In genomic region chr7:99906346-99906745, GRCm38 (mm10) we compare ENCODE assay signal across 22 mouse cellular contexts. TPM values are rescaled to one million over a fixed set of nuclear protein-coding genes. Genes with fewer than 3 reads are reported as not detected.
DNase-seq lines count a peak whose midpoint lies in the region; TF ChIP-seq lines count a peak whose summit lies in the region.
"Had no signal": no experiment of that assay in that cellular context is flagged by ENCODE, and none has a peak within 500 bp of the region (broad histone marks: within the 10 kb centered on the region; RNA-seq: fewer than 3 reads in every experiment).

No protein-coding gene starts in this region.

- peaks cover 78% of the 10 kb centered on the region for H3K4me1 ChIP-seq in thymus, adult 2 months (replicated peaks; ENCODE audit: control insufficient read depth, insufficient read depth, low read length)
- H3K4me1 ChIP-seq: forebrain, embryonic 10.5 days; hindbrain, embryonic 13.5 days had no signal

- no peak for DNase-seq in thymus, adult 2 months
- no peak for DNase-seq in thymus, postnatal 25 days
- peak; percentile 59 for DNase-seq in thymus, postnatal 4 days
- no peak for DNase-seq in thymus, postnatal 10 days (ENCODE audit: low spot score in 2 of 2)
- no peak for DNase-seq in kidney, postnatal 36 days
- DNase-seq: adrenal gland, postnatal 10 days; adrenal gland, postnatal 36 days; cerebellum, adult 18-20 months; cerebellum, adult 9-10 months; cerebellum, postnatal 14 days; forebrain, postnatal 0 days; gastrocnemius, postnatal 25 days; heart, adult 18-20 months; heart, postnatal 10 days; heart, postnatal 36 days had no signal

- H3K79me2 ChIP-seq in macrophage (ENCODE audit: inconsistent target): no peaks in the 10 kb centered on the region

- no peaks in the 10 kb centered on the region for H3K27me3 ChIP-seq in thymus, adult 2 months (ENCODE audit: control insufficient read depth, insufficient read depth, low read length)
- H3K27me3 ChIP-seq: heart, embryonic 12.5 days; heart, embryonic 15.5 days; hindbrain, embryonic 13.5 days; Patski had no signal

- TF ChIP-seq CTCF in thymus, adult 2 months (IDR thresholded peaks at IDR 0.05; ENCODE audit: borderline replicate concordance, control insufficient read depth, extremely low read depth, insufficient read depth, low read length, poor library complexity): no peak

- H3K27ac ChIP-seq in thymus, adult 2 months (ENCODE audit: control insufficient read depth, insufficient read depth, low read length): peak overlapping the region; percentile 42
- H3K27ac ChIP-seq in macrophage: peak overlapping the region; percentile 8; the same call in 1 of the 2 replicates
- H3K27ac ChIP-seq: forebrain, embryonic 10.5 days; heart, embryonic 15.5 days; hindbrain, embryonic 10.5 days; hindbrain, embryonic 13.5 days had no signal

- no peak overlapping the region for H3K4me3 ChIP-seq in thymus, adult 2 months (ENCODE audit: control insufficient read depth, insufficient read depth, low read length)
- no peak overlapping the region for H3K4me3 ChIP-seq in macrophage (ENCODE audit: inconsistent target)
- H3K4me3 ChIP-seq: forebrain, embryonic 10.5 days; heart, embryonic 12.5 days; heart, embryonic 15.5 days; hindbrain, embryonic 10.5 days; hindbrain, embryonic 13.5 days had no signal

- TF ChIP-seq POLR2A in thymus, adult 2 months (IDR thresholded peaks at IDR 0.05; ENCODE audit: control insufficient read depth, extremely low read depth, insufficient read depth, low read length, poor library complexity): no peak

- no peaks in the 10 kb centered on the region for H3K36me3 ChIP-seq in thymus, adult 2 months (ENCODE audit: control insufficient read depth, insufficient read depth, low read length)
- no peaks in the 10 kb centered on the region for H3K36me3 ChIP-seq in macrophage (ENCODE audit: inconsistent target)
- H3K36me3 ChIP-seq: forebrain, embryonic 10.5 days; heart, embryonic 12.5 days; heart, embryonic 15.5 days; hindbrain, embryonic 10.5 days; hindbrain, embryonic 13.5 days had no signal

- 88% methylated on average over 3 of the region's 3 CpGs for WGBS in thymus, adult 2 months
- 100% methylated on average over 3 of the region's 3 CpGs for WGBS in macrophage (ENCODE audit: missing documents)

RNA-seq across cellular contexts. Expression of gene Spcs2, which starts 43.1 kb away (rescaled TPM):
- 83.7 and 91.7 TPM in 2 replicates for polyA plus RNA-seq in thymus, adult 2 months (2012; rRNA removed)
- total RNA-seq in macrophage (2018; cell fraction: chromatin; rRNA removed): 10 to 100 TPM in 24 of 26 experiments, 1 to 10 TPM in 2; 5.4 to 39.6 (median 18.5) TPM
- 100 to 1,000 TPM; 112 to 165 (median 130) TPM for total RNA-seq in macrophage (2018; cell fraction: cytosol; rRNA removed)
- total RNA-seq in macrophage (2018; cell fraction: nucleus; rRNA removed): 10 to 100 TPM; 20.6 to 95.4 (median 62.7) TPM
- polyA plus RNA-seq in macrophage (2018): 165 to 201 TPM (median 180 TPM) in 3 replicates

RNA-seq across cellular contexts. Expression of gene Xrra1, which starts 47.4 kb away (rescaled TPM):
- polyA plus RNA-seq in thymus, adult 2 months (2012; rRNA removed): 26.0 and 36.9 TPM in 2 replicates
- under 1 TPM in 5 of 26 experiments, not detected in 21; 0.26 to 0.94 (median 0.71) TPM for total RNA-seq in macrophage (2018; cell fraction: chromatin; rRNA removed)
- total RNA-seq in macrophage (2018; cell fraction: cytosol; rRNA removed): under 1 TPM in 17 of 26 experiments, not detected in 9; 0.07 to 0.26 (median 0.13) TPM
- total RNA-seq in macrophage (2018; cell fraction: nucleus; rRNA removed): under 1 TPM in 6 of 26 experiments, not detected in 20; 0.21 to 0.48 (median 0.37) TPM
- polyA plus RNA-seq in macrophage (2018): 0.11 to 0.12 TPM in 2 of 3 replicates, not detected in the other
- total RNA-seq: heart, postnatal 36 days had no signal

Comparison
In these comparisons a context has a peak if more than half of its experiments do, and no peak if none do; other contexts are left out.
1. RNA of gene Xrra1, which starts 47.4 kb away (polyA plus RNA-seq): 26.0 to 36.9 TPM in thymus, adult 2 months; 0.11 to 0.12 TPM in macrophage; every median in the first group is over 10 times any median in the second.